Mouse (Mus musculus) heart, adult 2 months (tissue): ENCODE measurements around the gene Vars2. TPM values are rescaled to one million over a fixed set of nuclear protein-coding genes. Genes with fewer than 3 reads are reported as not detected.

Experiments
- DNase-seq, 2 experiments: peaks; one replicate each; pipeline ENCODE4 v3.0.0; 2021
- H3K27ac ChIP-seq: fragments of 200-600 bp; 2 replicates; pipeline ENCODE4 v1.8.1; 2022
- H3K27me3 ChIP-seq: fragments of 200-500 bp; 2 replicates; pipeline ENCODE4 v1.6.1; 2012; ENCODE audit warnings: mild to moderate bottlenecking, low read length, inconsistent platforms, mixed read lengths; ENCODE audit not compliant: control insufficient read depth, insufficient read depth
- H3K36me3 ChIP-seq: fragments of 200-500 bp; 2 replicates; pipeline ENCODE4 v1.6.1; 2012; ENCODE audit warnings: low read length, inconsistent platforms; ENCODE audit not compliant: control insufficient read depth, insufficient read depth
- H3K4me1 ChIP-seq: fragments of 200-500 bp; 2 replicates; pipeline ENCODE4 v1.6.1; 2011; ENCODE audit warnings: low read length; ENCODE audit not compliant: control insufficient read depth, insufficient read depth
- H3K4me3 ChIP-seq: fragments of 200-600 bp; 2 replicates; pipeline ENCODE4 v1.8.1; 2022
- H3K79me2 ChIP-seq: fragments of 200-500 bp; replicated peaks from 2 replicates; pipeline ENCODE4 v1.6.1; 2012; ENCODE audit warnings: mild to moderate bottlenecking, inconsistent platforms, low read length, moderate library complexity, mixed read lengths; ENCODE audit not compliant: control insufficient read depth, insufficient read depth
- H3K9ac ChIP-seq: fragments of 200-500 bp; 2 replicates; pipeline ENCODE4 v1.6.1; 2012; ENCODE audit warnings: low read depth, mild to moderate bottlenecking, control low read depth, inconsistent platforms, low read length, mixed read lengths
- CTCF ChIP-seq: fragments of 200-600 bp; IDR thresholded peaks from 2 replicates; pipeline ENCODE4 v1.8.1; 2022; ENCODE audit warnings: antibody characterized with exemption, mild to moderate bottlenecking, moderate library complexity
- EP300 ChIP-seq: fragments of 200-500 bp; IDR thresholded peaks from 2 replicates; pipeline ENCODE4 v1.6.1; 2011; ENCODE audit warnings: low read depth, low read length, control low read depth; ENCODE audit not compliant: insufficient read depth
- POLR2A ChIP-seq: fragments of 200-500 bp; IDR thresholded peaks from 2 replicates; pipeline ENCODE4 v1.6.1; 2011; ENCODE audit warnings: mild to moderate bottlenecking, low read depth, low read length, control low read depth; ENCODE audit not compliant: insufficient read depth
- WGBS: fragments of 180-500 bp; shearing (Covaris S2); methylation state at CpG from one replicate; pipeline ENCODE4 v1.1.7; 2018; 5-methylcytosine and 5-hydroxymethylcytosine counted together
- intact Hi-C: fragments of 180-260 bp; cut with DNase I; formaldehyde crosslinking; loops from one replicate; pipeline ENCODE4 v1.15.1; 2025
- polyA plus RNA-seq: library from polyadenylated mRNA; depleted of rRNA; stranded (reverse); fragments of >200 nt; gene quantifications from 2 replicates; pipeline ENCODE4 v1.2.3, GENCODE M21; 2012
- total RNA-seq, 2 experiments: library from RNA; stranded (reverse); gene quantifications; 2 replicates each; pipeline ENCODE4 v1.2.3; 2021

Gene Vars2
- total and polyA plus RNA-seq, 3 experiments, result 19.3 to 28.3 (median 26.6) TPM

DNA sequence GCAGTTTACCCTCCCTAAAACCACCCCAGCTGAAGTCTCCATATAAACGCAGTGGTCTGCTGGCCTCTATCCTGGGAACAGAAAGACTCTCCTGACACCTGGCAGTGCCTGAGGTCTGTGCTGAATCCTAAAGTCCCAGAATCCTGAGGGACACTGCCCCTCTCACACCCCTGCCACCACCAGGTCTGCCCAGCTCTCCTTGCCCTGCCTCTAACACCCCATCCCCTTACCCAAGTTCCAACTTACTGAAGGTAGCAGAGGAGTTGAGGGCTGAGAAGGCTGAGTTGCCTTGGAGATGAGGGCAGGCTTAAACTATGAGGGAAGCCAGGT lies 30.0 kb upstream of the Vars2 start:
- no peaks in the 10 kb centered on the region; the same call in none of the 2 replicates for H3K36me3 ChIP-seq
- H3K79me2 ChIP-seq, result no peaks in the 10 kb centered on the region
- intact Hi-C loops, result no loop called here
- no peak overlapping the region for H3K9ac ChIP-seq
- 20% methylated on average over 1 of the region's 1 CpGs for WGBS
- 0 out of 2 replicates have a peak, but pooled peaks cover 1% of the 10 kb centered on the region for H3K27me3 ChIP-seq
- no peak for DNase-seq
- H3K27ac ChIP-seq, result peak overlapping the region; percentile 61
- peaks cover 7% of the 10 kb centered on the region; the same call in 1 of the 2 replicates for H3K4me1 ChIP-seq
- peak overlapping the region; percentile 23; the same call in 1 of the 2 replicates for H3K4me3 ChIP-seq
- TF ChIP-seq CTCF, result no peak
- no peak for TF ChIP-seq POLR2A
- no peak for TF ChIP-seq EP300

DNA sequence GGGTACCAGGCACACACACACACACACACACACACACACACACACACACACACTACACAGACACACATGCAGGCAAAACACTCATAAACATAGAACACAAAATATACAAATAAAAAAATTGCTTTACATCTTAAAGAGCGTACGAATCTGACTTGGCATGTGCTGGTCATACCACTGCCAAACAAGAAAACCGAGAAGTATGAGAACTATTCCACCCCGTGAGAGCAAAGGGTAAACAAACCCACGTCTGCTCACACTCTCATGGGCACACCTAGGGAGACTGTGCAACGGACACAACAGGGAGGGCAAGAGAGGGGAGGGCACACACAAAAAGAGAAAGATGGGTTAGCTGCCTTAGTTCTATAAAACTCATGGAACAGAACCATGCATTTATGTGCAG lies 29.3 kb upstream of the Vars2 start:
- WGBS, result 41% methylated on average over 6 of the region's 6 CpGs
- Histone ChIP-seq H3K9ac (no peak overlapping the region), H3K27me3 (0 out of 2 replicates have a peak, but pooled peaks cover 1% of the 10 kb centered on the region), H3K79me2 (no peaks in the 10 kb centered on the region), H3K36me3 (no peaks in the 10 kb centered on the region; the same call in none of the 2 replicates), H3K4me3 (no peak overlapping the region), H3K27ac (no peak overlapping the region), H3K4me1 (peaks cover 7% of the 10 kb centered on the region; the same call in 1 of the 2 replicates)
- DNase-seq, result no peak
- TF ChIP-seq CTCF (no peak), POLR2A (no peak), EP300 (no peak)
- intact Hi-C loops, result no loop called here

DNA sequence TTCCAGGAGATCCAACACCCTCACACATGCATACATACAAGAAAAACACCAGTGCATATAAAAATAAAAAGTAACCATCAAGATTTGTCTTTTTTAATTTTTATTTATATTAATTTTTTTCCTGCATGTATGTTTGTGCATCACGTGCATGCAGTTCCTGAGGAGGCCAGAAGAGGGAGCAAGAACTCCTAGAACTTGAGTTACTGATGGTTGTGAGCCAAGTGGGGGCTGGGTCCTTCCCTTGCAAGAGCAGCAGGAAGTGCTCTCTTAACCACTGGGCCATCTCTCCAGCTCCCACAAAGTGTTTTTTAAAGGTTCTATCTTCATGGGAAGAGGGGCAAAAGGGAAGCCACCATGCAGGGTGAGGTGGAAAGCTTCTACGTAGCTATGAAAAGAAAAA lies 27.9 kb upstream of the Vars2 start:
- H3K4me1 ChIP-seq, result peaks cover 7% of the 10 kb centered on the region; the same call in 1 of the 2 replicates
- peak; percentile 61 for TF ChIP-seq CTCF
- no peak for TF ChIP-seq POLR2A
- intact Hi-C loops, result no loop called here
- H3K9ac ChIP-seq, result no peak overlapping the region
- WGBS, result 89% methylated on average over 2 of the region's 2 CpGs
- H3K4me3 ChIP-seq, result no peak overlapping the region
- H3K27ac ChIP-seq, result no peak overlapping the region
- H3K79me2 ChIP-seq, result no peaks in the 10 kb centered on the region
- no peaks in the 10 kb centered on the region; the same call in none of the 2 replicates for H3K36me3 ChIP-seq
- DNase-seq, result no peak
- H3K27me3 ChIP-seq, result 0 out of 2 replicates have a peak, but pooled peaks cover 1% of the 10 kb centered on the region

DNA sequence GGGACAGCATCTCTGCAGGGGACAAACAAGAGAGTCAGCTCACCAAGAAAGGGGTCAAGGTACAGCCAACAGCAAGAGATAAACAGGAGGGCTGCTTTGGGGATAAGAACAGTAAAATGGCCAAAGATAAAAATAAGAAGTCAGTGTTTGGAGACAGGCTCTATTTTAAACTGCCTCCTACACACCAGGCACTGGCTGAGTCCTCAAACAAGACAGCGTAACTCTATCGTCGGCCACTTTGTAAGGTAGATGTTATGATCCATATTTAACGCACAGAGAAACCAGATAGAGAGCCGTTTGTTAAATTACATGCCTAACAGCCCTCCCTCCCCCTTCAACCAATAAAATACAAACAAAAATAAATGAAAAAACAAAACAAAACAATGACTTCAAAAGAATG lies 26.5 kb upstream of the Vars2 start:
- Histone ChIP-seq H3K4me1 (peaks cover 4% of the 10 kb centered on the region; the same call in 1 of the 2 replicates), H3K79me2 (no peaks in the 10 kb centered on the region), H3K9ac (no peak overlapping the region), H3K36me3 (no peaks in the 10 kb centered on the region; the same call in 1 of the 2 replicates), H3K4me3 (no peak overlapping the region), H3K27me3 (0 out of 2 replicates have a peak, but pooled peaks cover 1% of the 10 kb centered on the region), H3K27ac (no peak overlapping the region)
- no peak for DNase-seq
- TF ChIP-seq EP300, result no peak
- no peak for TF ChIP-seq POLR2A
- TF ChIP-seq CTCF, result no peak
- intact Hi-C loops, result no loop called here
- 76% methylated on average over 5 of the region's 5 CpGs for WGBS

DNA sequence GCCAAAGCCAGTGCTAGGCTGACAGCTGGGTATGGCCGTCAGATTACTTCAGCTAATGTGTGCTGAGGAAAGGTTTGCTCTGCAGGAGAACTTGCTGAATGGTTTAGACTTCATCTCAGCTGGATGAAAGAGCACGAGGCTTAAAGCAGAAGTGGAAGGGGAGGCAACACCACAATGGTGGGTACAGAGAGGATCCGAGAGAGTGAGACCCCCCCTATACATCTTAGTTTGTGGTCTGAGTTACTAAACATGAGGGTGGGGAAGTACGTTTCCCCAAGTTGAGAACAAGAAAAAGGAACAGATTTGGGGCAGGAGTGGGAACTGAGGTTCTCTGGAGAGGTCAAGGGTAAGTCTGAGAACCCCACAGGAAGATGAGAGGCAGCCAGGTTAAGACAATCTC lies 25.0 kb upstream of the Vars2 start:
- TF ChIP-seq EP300 (no peak), POLR2A (no peak), CTCF (no peak)
- peaks cover 2% of the 10 kb centered on the region; the same call in 1 of the 2 replicates for H3K4me1 ChIP-seq
- DNase-seq, result no peak
- 68% methylated on average over 4 of the region's 4 CpGs for WGBS
- H3K4me3 ChIP-seq, result no peak overlapping the region
- no peak overlapping the region for H3K9ac ChIP-seq
- H3K27ac ChIP-seq, result no peak overlapping the region
- H3K27me3 ChIP-seq, result 0 out of 2 replicates have a peak, but pooled peaks cover under 1% of the 10 kb centered on the region
- intact Hi-C loops, result no loop called here
- no peaks in the 10 kb centered on the region for H3K36me3 ChIP-seq
- no peaks in the 10 kb centered on the region for H3K79me2 ChIP-seq

DNA sequence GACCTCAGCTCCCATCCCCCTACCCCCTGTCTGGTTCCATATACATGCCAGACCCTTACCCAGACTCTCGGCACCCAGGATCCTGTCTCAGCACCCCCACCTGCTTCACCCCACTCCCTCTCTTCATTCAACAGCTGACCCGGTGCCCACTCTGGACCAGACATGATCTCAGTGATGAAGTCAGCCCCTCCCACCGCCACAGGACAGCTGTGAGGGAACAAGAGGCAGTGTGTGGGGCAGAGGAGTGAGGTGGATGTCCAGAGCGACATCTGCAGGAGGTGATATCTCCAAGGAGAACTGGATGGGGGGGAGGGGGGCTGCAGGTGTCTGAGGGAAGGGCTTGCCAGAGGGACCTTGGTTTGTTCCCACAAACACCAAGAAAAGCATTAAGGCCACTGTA lies 24.4 kb upstream of the Vars2 start:
- TF ChIP-seq CTCF (no peak), POLR2A (no peak), EP300 (no peak)
- Histone ChIP-seq H3K9ac (no peak overlapping the region), H3K27me3 (no peaks in the 10 kb centered on the region), H3K27ac (no peak overlapping the region), H3K4me1 (peaks cover 1% of the 10 kb centered on the region; the same call in 1 of the 2 replicates), H3K36me3 (no peaks in the 10 kb centered on the region), H3K4me3 (no peak overlapping the region), H3K79me2 (no peaks in the 10 kb centered on the region)
- intact Hi-C loops, result no loop called here
- 75% methylated on average over 4 of the region's 4 CpGs for WGBS
- DNase-seq, result no peak
